In the genomic region with DNA sequence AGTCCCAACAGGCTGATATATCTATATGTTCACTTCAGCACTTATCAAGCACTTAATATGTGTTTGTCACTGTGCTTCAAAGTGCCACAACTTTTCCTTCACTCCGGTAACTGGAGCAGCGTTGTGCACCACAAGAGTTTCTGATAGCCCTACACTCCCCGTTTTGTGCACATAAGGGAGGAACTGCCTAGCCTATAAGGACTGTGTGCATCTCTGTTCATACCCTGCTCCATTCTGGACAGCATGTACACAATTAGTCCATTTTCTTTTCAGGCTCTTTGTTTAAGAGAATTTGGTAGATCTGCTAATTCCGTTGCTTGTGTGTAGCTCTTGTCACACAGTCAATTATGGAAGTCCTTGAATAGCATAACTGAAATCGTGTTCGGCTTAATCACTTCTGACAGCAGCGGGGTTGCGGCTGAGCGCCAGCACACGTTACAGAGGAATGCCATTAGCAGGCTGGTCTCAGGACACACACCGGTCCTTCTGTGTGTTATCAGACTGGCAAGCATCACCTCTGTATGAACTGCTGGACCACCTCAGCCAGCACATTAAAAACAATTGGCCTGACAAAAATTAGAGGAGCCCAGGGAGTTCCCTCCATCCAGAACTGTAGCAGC, we compare ENCODE assay signal across 14 mouse cellular contexts.
DNase-seq lines count a peak whose midpoint lies in the region; ATAC-seq and TF ChIP-seq lines count a peak whose summit lies in the region.
"Had no signal": no experiment of that assay in that cellular context is flagged by ENCODE, and none has a peak within 500 bp of the region (broad histone marks: within the 10 kb centered on the region; RNA-seq: fewer than 3 reads in every experiment).

No protein-coding gene starts in this region.

- peak overlapping the region; percentile 16; the same call in 1 of the 2 replicates for H3K4me2 ChIP-seq in heart, embryonic 12.5 days
- no peak overlapping the region for H3K4me2 ChIP-seq in hindbrain, embryonic 15.5 days
- H3K4me2 ChIP-seq: embryonic facial prominence, embryonic 15.5 days; liver, embryonic 15.5 days had no signal

- no peak for DNase-seq in heart, adult 9 months (ENCODE audit: low spot score in 2 of 2)
- no peak for DNase-seq in testis, postnatal 14 days (ENCODE audit: low spot score)
- peak; percentile 16 for DNase-seq in retina, postnatal 7 days (ENCODE audit: low read depth, low spot score)
- no peak for DNase-seq in left cerebral cortex, adult 2 months (ENCODE audit: extremely low spot score in 1 of 2, low spot score in 2 of 2)
- DNase-seq in gastrocnemius, postnatal 4 days (ENCODE audit: low spot score in 2 of 2) = no peak
- DNase-seq: cerebellum, adult 8-10 months; kidney, adult 2 months had no signal

- TF ChIP-seq CTCF in testis, adult 2 months (IDR thresholded peaks at IDR 0.05; ENCODE audit: control insufficient read depth, insufficient read depth, insufficient replicate concordance, low read depth, low read length) = no peak
- no peak for TF ChIP-seq CTCF in left cerebral cortex, adult 2 months (IDR thresholded peaks at IDR 0.05)

- intact Hi-C loops in left cerebral cortex, adult 2 months (cut with DNase I) = no loop called here

- H3K36me3 ChIP-seq in heart, embryonic 12.5 days = no peaks in the 10 kb centered on the region
- H3K36me3 ChIP-seq in testis, adult 2 months (ENCODE audit: control insufficient read depth, insufficient read depth, low read length) = no peaks in the 10 kb centered on the region
- H3K36me3 ChIP-seq in hindbrain, embryonic 15.5 days = no peaks in the 10 kb centered on the region
- H3K36me3 ChIP-seq: embryonic facial prominence, embryonic 15.5 days; liver, embryonic 15.5 days had no signal

- H3K4me1 ChIP-seq in heart, embryonic 12.5 days (replicated peaks) = peaks cover 4% of the 10 kb centered on the region
- H3K4me1 ChIP-seq in testis, adult 2 months (ENCODE audit: control insufficient read depth, insufficient read depth, low read length) = no peaks in the 10 kb centered on the region
- H3K4me1 ChIP-seq in hindbrain, embryonic 15.5 days (replicated peaks) = 0 out of 2 replicates have a peak, but pooled peaks cover 6% of the 10 kb centered on the region
- H3K4me1 ChIP-seq: liver, embryonic 15.5 days had no signal

- no peaks in the 10 kb centered on the region for H3K9me3 ChIP-seq in heart, embryonic 12.5 days (replicated peaks)
- H3K9me3 ChIP-seq in hindbrain, embryonic 15.5 days = no peaks in the 10 kb centered on the region
- H3K9me3 ChIP-seq: embryonic facial prominence, embryonic 15.5 days; liver, embryonic 15.5 days had no signal

- no peak overlapping the region for H3K4me3 ChIP-seq in heart, embryonic 12.5 days
- H3K4me3 ChIP-seq in testis, adult 2 months (ENCODE audit: control insufficient read depth, low read depth, low read length) = peak overlapping the region; percentile 32; the same call in 1 of the 2 replicates
- no peak overlapping the region for H3K4me3 ChIP-seq in hindbrain, embryonic 15.5 days
- no peak overlapping the region for H3K4me3 ChIP-seq in left cerebral cortex, adult 2 months
- H3K4me3 ChIP-seq: embryonic facial prominence, embryonic 15.5 days; layer of hippocampus, adult 2 months; liver, embryonic 15.5 days had no signal

- ATAC-seq in heart, embryonic 12.5 days (ENCODE audit: insufficient number of reproducible peaks, low FRiP score) = no peak
- peak; percentile 66; the same call in 1 of the 2 replicates for ATAC-seq in hindbrain, embryonic 15.5 days (ENCODE audit: low FRiP score, low read depth)
- ATAC-seq: CD4-positive, CD25-positive, alpha-beta regulatory T cell, adult 4 months had no signal

- no peak overlapping the region for H3K9ac ChIP-seq in heart, embryonic 12.5 days
- no peak overlapping the region for H3K9ac ChIP-seq in hindbrain, embryonic 15.5 days
- H3K9ac ChIP-seq: embryonic facial prominence, embryonic 15.5 days; liver, embryonic 15.5 days had no signal

- H3K27ac ChIP-seq in heart, embryonic 12.5 days (ENCODE audit: poor library complexity, severe bottlenecking) = no peak overlapping the region
- H3K27ac ChIP-seq in testis, adult 2 months (ENCODE audit: control insufficient read depth, insufficient read depth, low read depth, low read length) = no peak overlapping the region
- H3K27ac ChIP-seq in hindbrain, embryonic 15.5 days (replicated peaks) = no peak overlapping the region
- no peak overlapping the region for H3K27ac ChIP-seq in left cerebral cortex, adult 2 months
- H3K27ac ChIP-seq: embryonic facial prominence, embryonic 15.5 days; layer of hippocampus, adult 2 months; liver, embryonic 15.5 days had no signal

- 54% methylated on average over 11 of the region's 11 CpGs for WGBS in heart, embryonic 12.5 days
- WGBS in hindbrain, embryonic 15.5 days = 50% methylated on average over 11 of the region's 11 CpGs

- no peak for TF ChIP-seq POLR2A in testis, adult 2 months (IDR thresholded peaks at IDR 0.05; ENCODE audit: control insufficient read depth, low read depth, low read length)

- no peaks in the 10 kb centered on the region for H3K27me3 ChIP-seq in heart, embryonic 12.5 days (replicated peaks)
- H3K27me3 ChIP-seq in testis, adult 2 months (ENCODE audit: control insufficient read depth, insufficient read depth, low read length) = no peaks in the 10 kb centered on the region
- H3K27me3 ChIP-seq in hindbrain, embryonic 15.5 days = no peaks in the 10 kb centered on the region
- H3K27me3 ChIP-seq: embryonic facial prominence, embryonic 15.5 days; liver, embryonic 15.5 days had no signal
